Mouse (Mus musculus): Measurements from ENCODE around the gene Klkb1.
"Not testable (repeated sequence)": the region's sequence is repeated elsewhere in the genome, so short reads cannot be mapped to it uniquely, and the experiment has no call there.

Klkb1 gene

GRCm38 (mm10) chr8:45294687-45295086 is at the start of gene Klkb1:
Gene Klkb1, minus strand, starts transcription at chr8:45294859.
- no peak for DNase-seq (ENCODE audit: low spot score)

DNA sequence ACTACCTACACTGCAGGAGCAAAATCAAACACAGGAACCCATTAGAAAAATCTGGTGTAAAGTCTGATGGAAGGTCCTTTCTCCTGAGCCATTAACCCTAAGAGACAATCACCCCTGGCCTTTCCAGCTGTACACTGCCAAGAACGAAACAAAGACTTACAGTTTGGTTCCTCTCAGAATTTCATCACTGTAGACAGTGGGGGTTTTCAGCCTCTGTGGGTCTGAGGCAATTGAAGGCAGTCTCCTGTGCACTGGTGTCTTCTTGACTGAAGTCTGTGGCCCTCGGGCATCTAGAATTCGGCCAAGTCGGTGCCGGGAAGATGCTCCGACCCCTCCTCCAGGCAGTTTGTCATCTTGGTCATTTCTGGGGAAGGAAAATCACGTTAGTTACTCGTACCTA is 49.6 kb upstream of the Klkb1 start:
- no peak for DNase-seq (ENCODE audit: low spot score)

DNA sequence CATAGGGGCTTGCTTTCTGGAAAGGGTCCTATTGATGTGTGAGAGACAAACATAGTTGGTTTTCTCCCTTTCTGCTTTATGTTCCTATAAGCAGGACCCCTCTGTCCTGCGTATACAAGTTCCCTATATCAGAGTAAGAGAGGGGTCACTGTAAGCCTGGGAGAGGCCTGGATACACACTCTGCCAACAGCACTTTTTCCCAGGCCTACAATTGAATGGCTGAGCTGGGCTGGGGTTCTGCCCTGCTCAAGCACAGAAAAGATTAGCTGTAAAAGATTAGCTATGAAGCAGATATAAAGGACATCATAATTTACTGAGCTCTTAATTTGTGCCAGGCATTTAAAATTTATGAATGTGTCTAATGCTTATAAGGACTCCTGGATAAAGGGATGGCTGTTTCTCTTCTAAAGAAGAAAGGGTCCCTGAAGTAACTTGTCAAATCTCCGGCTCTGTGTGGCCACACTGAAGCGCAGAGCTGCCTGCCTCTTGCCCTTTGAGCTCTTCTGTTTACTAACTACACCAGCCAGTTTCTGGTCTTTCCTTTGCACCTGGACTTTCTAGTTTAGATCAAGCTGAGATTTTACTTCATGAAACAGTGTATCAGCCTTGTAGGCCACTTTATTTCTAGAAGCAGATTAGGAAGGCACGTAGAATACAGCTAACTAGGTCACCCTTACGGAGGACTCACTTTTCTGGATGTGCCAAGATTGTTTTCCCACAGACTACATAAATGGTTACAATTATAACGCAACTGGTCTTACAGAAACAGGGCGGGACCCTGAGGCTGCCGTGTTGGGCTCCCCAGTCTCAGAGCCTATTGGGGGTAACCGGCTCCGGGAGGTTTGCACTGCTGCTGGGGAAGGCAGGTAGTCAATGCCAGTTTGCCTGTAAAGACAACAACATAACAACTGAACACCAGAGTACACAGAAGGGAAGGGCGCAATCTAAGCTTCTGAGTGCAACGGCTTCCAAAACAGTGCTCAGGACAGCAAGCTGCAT is 47.3 kb upstream of the Klkb1 start:
- DNase-seq (ENCODE audit: low spot score): no peak

DNA sequence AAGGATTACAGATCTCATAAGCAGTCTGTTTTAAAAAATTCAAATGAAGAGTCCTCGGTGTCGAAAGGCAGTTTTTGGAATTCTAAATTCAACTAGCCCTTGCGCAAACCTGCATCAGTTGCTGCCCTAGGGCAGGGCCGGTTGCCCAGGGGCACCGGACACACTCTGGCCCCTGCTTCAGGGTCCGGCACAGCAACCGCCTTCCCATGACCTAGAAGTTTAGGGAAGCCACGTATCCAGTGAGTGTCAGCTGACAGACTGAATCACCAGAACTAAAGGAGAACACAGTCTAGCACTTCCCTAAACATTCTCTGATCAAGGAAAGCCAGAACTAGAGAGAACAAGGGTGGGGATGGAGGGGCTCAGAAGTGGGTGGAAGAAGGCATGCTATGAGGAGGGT is 38.8 kb upstream of the Klkb1 start:
- DNase-seq (ENCODE audit: low spot score): peak; percentile 8

- DNase-seq (ENCODE audit: low spot score): peak; percentile 45
Observed at GRCm38 (mm10) chr8:45332685-45333409, 38.2 kb upstream of the Klkb1 start, which contains the start of gene Cyp4v3. Gene Cyp4v3, minus strand, starts transcription at chr8:45333216.

DNA sequence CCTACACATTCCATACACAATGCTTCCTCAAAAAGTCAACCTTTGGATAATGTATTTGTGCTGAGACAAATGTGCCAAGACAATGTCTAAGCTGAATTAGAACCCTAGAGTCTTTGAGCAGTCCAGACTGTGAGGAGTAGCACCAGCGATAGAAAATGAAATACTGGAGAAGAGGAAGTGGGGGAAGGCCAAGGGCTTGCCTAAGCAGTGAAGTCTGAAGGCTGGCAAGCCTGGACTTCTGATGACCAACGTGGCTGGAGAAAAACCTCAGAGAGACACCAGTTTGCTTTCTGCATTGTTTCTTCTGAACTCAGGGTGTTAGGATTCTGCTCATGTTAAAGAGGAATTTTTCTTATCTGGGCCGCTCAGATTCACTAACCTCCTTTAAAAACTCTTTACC is 36.2 kb upstream of the Klkb1 start:
- DNase-seq (ENCODE audit: low spot score): no peak

- no peak for DNase-seq (ENCODE audit: low spot score)
Observed at GRCm38 (mm10) chr8:45329206-45329980, 34.7 kb upstream of the Klkb1 start.

DNA sequence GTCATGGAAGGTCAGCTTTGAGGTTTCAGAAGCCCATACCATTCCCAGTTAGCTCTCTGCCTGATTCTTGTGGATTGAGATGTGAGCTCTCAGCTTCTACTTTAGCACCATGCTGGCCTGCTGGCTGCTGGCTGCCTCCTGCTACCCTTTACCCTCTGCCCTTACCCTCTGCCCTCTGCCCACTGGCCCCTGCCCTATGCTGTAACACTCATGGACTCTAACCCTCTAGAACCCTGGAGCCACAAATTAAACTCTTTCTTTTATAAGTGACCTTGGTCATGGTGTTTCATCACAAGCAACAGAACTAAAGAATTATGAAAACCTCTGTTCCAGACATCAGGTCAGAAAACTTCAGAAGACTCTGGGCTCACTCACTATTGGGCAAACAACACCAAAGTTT is 32.4 kb upstream of the Klkb1 start:
- DNase-seq (ENCODE audit: low spot score): not testable (repeated sequence)

DNA sequence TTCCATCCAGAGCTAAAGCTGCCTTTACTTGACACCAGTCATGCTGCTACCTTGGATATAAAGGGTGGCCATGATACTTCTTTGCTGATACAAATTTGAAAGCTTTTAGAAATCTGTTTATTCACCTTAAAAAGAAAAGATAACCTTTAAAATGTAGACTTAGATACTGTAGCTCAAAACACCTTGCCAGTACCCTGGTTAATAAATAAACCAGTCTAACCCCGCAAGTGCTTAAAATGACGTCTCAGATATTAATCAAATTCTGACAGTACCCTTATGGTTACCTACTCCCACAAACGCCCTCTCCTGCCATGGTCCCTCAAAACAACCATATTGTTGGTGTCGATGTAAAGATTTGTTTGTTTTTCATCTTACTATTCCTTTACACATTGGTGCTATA is 29.5 kb upstream of the Klkb1 start:
- DNase-seq (ENCODE audit: low spot score): no peak

DNA sequence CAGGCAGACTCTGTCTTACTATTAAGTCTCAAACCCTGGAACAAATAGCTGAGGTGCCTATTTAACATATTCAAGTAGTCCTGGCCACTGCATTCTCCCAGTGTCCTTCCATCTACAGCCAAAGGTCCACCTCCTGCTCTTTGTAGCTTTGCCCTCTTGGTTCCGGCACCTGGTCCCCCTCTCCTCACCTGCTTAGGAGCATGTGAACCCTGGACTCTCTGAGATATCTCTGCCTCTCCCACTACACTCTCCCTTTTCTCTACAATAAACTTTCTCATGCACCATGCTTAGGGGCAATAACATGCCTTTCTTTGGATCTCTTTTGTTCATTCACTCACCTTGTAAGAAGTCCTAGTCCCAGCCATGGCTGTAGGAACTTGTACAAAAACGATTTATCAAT is 26.7 kb upstream of the Klkb1 start:
- DNase-seq (ENCODE audit: low spot score): no peak

- no peak for DNase-seq (ENCODE audit: low spot score)
Observed at GRCm38 (mm10) chr8:45320930-45321329, 26.3 kb upstream of the Klkb1 start.

GRCm38 (mm10) chr8:45310967-45311366 is 16.3 kb upstream of the Klkb1 start:
- no peak for DNase-seq (ENCODE audit: low spot score)

DNA sequence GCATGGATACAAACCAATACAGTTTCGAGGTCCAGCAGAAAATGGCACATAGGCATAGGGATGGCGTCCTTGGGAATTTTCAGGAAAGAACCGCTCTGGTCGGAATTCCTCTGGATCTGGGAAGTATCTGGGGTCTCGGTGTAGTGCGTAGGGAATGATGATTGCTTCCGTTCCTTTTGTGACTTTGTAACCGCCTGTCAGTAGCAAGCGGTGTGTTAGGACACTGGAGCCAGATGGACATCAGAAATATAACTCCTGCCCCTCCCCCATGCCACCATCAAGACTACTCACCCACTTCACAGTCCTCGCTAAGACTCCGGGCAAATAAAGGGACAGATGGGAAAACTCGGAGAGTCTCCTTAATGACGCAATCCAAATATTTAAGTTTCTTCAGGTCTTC is 13.7 kb upstream of the Klkb1 start, which contains the start of gene Gm45753:
TSS of gene Gm45753 (minus strand) at position 101 of the 400 bp plus-strand sequence.
- no peak for DNase-seq (ENCODE audit: low spot score)

GRCm38 (mm10) chr8:45305479-45305878 is 10.8 kb upstream of the Klkb1 start:
- DNase-seq (ENCODE audit: low spot score): no peak

DNA sequence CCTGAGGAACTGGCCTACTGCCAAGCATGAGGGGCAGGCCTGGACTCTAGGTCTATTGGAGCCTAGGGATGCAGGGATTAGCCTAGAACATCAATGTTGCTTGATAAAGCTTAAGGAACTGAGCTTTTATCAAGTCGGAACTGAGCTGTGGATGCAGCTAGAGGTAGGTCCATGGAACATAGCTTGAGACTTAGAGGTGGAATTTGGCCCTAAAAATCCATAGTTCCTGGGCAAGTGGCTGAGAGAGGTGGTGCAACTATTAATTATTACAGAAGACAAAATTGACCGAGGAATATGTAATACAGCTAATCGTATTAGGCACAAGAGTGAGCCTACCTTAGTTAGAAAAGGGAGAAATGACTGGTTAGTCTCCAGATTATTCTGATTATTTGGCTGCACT is 9.7 kb upstream of the Klkb1 start:
- no peak for DNase-seq (ENCODE audit: low spot score)

GRCm38 (mm10) chr8:45302390-45302789 is 7.7 kb upstream of the Klkb1 start:
- DNase-seq (ENCODE audit: low spot score): no peak

DNA sequence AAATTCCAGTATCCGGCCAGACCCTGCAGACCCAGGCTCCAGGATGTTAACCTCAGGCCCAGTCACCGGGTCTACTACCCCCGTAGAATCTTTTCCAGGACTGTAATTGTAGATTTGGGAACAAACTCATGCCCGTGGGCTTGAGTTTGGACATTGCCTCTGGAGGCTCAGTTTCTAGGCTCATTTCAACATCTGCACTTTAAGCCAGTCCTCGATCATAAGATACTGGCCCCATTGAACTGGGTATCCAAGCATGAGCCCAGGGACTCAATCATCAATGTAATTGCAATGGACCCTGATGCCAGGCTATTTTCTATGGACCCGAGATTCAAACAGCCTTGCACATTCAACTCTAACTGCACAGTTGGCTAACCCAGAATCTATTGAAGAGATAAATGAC is 617 bp upstream of the Klkb1 start:
- DNase-seq (ENCODE audit: low spot score): no peak

- no peak for DNase-seq (ENCODE audit: low spot score)
Observed at GRCm38 (mm10) chr8:45291790-45292189, 2.9 kb downstream of the Klkb1 start.

GRCm38 (mm10) chr8:45281630-45282029 is 13.0 kb downstream of the Klkb1 start:
- DNase-seq (ENCODE audit: low spot score): no peak

GRCm38 (mm10) chr8:45277453-45277852 is 17.2 kb downstream of the Klkb1 start:
- DNase-seq (ENCODE audit: low spot score): no peak

- DNase-seq (ENCODE audit: low spot score): no peak
Observed at GRCm38 (mm10) chr8:45274317-45274716, 20.3 kb downstream of the Klkb1 start.

DNA sequence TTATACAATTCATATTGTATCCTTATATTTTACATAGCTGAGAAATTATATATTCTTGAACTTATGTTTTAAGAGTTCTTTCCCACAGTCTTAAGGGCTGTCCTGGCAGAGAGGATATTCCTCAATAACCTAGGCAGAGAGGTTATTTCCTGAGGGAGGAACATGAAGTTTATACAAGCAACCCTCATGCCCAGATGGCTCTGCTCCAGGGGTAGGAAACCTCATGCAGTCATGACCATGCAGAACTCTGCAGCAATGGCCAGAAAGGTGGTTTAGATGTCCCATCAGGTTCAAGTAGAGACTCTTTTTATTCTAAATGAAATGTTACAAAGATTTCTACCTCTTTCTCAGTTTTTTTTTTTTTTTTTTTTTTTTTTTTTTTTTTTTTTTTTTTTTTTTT is 25.6 kb downstream of the Klkb1 start:
- no peak for DNase-seq (ENCODE audit: low spot score)

Data from ovary, postnatal 10 days (tissue).